Mouse (Mus musculus) spleen, adult 2 months (tissue): ENCODE measurements at regions not wholly inside any gene's neighbourhood (a gene's known extent, or its start where the extent isn't known, plus 50 kb on each side); places are given as distances from the start of the nearest gene placed in this dataset.

Source experiments
- CTCF ChIP-seq: fragments of 200-500 bp; IDR thresholded peaks from 2 replicates; pipeline ENCODE4 v1.5.1; 2011; ENCODE audit warnings: mild to moderate bottlenecking, inconsistent platforms; ENCODE audit not compliant: insufficient read depth, insufficient read length, insufficient replicate concordance; ENCODE audit errors: extremely low read depth
- POLR2A ChIP-seq: fragments of 200-500 bp; IDR thresholded peaks from 2 replicates; pipeline ENCODE4 v1.6.1; 2011; ENCODE audit warnings: low read depth, low read length, inconsistent platforms

GRCm38 (mm10) chr15:59722661-59723413 is 293.6 kb downstream of the 4933412E24Rik start:
- TF ChIP-seq CTCF, result no peak
- no peak for TF ChIP-seq POLR2A
